Mouse (Mus musculus) spleen, adult 12 weeks (tissue): ENCODE data around the gene Nccrp1.
"Not testable (repeated sequence)": the region's sequence is repeated elsewhere in the genome, so short reads cannot be mapped to it uniquely, and the experiment has no call there.

Source experiments
- DNase-seq: peaks from one replicate; pipeline ENCODE4 v3.0.0; 2022; ENCODE audit warnings: low spot score

The Nccrp1 gene

DNA sequence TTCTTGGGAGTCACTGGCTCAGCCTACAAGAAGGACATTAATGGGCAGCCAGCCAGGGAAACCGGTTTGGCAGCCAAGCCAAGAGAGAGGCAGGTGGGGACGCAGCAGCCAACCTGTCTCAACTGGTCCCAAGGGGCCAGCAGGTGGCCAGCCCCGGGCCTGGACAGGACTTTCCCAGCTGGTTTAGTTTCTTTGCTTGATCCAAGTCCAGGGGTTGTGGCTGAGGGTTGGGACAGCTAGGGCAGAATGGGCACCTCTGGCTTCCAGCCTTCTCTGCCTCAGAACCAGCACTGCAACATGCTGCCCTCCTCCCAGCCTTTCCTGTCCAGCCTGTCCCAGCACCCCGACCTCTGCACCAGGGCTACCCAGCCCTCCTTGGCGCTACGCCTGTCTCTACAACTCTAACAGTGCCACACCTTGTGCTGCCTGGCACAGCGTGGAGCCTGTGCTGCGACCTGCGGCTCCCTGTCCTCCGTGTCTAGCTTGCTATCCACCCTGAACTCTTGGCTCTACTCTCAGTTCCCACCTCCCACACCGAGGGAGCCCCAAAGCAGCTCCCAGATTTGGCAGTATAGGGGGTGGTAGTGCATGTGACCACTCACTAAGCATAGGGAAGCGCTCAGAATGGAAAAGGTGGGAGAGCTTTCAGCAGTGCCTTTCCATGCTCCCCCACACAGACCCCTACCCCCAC is 23.4 kb upstream of the Nccrp1 start:
- no peak for DNase-seq

DNA sequence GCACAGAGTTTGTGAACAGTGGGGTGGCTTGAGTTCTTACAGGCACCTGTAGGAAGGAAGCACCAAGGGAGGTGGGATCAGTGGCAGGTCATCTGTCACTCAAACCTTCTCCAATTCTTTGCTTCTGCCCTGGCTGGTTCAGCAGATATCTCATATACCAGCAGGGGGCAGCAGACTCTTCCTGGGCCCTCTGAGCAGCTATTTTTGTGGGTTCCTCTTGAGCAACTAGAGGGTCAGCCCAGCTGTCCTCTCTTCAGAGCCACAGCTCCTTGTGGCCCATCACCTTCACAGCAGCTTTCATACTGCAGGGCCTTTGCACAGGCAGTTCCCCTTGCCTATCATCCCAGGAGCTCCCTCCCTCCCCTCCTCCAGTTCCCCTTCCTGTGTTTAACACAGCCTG is 21.2 kb upstream of the Nccrp1 start:
- DNase-seq, result peak; percentile 55

DNA sequence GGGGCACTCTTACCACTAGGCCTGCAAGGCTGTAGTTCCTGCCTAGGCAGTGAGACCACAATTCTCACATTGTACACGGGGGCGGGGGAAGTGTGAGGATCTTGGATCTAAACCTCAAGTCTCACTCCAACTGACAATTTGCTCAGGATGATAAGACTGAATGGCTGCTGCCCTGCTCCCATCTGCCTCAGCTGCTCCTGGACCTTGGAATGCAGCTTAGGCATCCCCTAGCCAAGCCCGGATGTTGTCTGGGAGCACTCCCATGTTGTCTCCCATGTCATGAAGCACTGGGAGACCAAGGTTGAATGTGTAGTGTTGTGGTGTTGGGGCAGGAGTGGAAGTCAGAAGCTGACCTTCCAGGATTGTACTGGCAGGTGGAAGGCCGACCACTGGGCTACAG is 20.5 kb upstream of the Nccrp1 start:
- no peak for DNase-seq

DNA sequence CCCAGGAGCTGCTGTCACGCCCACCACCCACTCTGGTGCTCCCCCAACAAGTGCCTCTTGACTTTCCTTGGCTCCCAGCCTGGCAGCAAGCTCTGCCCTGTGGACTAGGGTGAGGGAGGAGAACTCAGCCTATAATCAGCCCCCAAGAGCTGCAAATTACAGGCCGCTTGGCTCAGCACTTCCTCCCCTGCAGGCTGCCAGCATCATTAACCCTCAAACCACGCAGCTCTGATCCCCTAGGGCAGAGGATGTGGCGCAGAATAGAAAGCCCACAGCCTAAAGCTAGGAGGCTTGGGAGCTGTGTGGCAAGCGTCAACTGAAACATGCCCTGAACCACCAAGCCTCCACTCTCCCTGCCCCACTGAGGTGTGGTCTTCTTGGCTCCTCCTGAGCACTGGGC is 18.4 kb upstream of the Nccrp1 start:
- no peak for DNase-seq

DNA sequence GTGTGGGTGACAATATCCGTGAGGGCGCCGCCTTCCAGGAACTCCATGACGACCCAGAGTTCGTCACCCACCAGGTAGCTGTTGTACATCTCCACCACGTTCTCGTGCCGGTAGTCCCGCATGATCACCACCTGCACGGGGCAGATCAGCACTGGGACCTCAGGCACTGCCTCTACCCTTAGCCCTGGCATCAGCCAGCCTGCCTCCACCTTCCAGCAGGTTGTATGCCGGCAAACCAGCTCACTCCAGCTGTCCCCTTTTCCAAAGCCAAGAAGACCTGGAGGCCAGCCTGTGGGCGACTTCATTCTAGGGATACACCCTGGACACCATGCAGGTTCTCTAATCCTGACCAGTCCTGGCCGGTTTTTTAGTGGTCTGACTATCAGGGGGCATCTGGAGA is 15.9 kb upstream of the Nccrp1 start:
- no peak for DNase-seq

DNA sequence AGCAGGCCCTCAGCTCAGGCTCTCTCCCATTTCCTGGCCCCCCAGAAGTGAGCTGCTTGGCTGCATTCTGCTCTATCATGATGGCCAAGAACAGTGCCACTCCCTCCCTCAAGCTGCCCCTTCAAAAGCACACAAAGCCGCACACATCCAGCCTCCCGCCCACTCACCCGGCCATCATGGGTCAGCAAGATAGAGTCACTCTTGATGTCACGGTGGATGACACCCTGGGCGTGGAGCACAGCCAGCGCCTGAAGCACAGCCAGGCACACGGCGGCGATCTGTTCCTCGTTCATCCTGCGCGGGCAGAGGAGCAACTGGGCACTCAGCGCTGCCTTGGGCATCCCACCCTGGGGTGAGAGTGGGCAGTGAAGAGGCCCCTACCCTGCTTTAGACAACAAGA is 15.3 kb upstream of the Nccrp1 start:
- no peak for DNase-seq

DNA sequence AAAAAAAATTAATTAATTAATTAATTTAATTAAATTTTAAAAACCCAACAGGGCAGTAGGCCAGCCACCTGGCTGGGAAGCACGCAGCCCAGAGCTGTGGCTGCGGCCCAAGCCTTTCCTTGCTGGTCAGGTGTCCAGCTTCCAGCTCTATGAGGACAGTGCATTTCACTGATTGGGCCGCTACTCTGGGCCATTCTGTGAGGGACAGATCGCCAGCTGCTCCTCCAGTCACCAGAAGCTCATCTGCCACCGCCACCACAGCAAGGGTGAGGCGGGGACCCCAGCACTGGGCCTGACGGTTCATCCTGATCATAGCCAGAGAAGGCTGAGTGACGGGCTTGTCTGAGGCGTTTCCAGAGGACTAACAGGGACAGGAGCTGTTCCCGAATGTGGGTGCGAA is 14.9 kb upstream of the Nccrp1 start:
- no peak for DNase-seq

DNA sequence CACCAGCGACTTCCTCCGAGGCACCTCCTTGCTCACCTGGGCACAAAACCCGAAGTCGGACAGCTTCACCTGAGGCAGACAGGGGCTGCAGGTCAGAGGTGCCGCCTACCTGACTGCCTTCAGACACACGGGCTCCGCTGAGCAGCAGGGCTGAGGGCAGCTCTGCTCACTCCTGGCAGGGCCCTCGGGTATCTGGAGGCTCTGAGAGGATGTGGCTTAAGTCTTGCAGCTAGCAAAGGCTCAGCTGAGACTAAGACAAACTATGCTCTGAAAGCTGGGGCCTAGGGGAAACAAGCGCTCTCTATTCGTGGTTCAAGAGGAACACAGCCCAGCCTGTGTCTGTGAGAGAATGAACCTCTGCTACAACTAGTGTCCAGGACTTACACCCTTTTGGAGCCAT is 13.8 kb upstream of the Nccrp1 start:
- DNase-seq, result no peak

DNA sequence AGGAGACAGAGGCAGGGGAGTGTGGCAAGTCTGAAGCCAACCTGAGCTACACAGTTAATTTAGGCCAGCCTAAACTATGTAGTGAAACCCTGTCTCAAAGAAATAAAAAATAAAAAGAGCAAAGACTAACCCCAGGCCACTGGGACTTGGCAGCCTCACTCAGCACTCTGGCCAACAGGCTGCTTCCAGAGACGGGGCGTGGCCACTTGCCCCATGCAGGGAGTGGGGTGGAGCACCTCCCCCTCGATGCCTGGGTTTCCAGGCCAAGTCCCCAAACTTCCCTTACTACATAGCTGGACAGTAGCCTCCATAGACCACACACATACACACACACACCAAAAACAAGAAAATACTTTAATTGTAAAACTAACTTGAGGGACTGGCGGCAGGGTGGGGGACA is 11.4 kb upstream of the Nccrp1 start:
- no peak for DNase-seq

DNA sequence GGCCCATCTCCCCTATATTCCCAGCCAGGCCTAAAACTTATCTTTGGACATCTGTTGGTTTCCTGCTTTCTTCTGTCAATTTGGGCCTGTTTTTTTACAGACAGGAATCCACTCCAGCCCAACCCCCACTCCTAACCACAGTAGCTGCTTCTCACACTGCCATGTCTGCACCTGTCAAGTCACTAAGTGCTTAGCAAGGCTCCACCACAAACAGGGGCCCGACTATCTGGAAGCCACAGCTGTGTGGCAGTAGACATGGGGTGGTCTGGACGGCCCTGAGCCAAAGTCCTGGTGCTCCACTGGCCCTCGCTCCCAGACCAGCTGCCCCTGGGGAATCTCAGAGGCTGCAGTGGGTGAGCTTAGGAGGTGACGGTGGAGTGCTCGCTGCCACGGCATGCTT is 10.7 kb upstream of the Nccrp1 start:
- no peak for DNase-seq

DNA sequence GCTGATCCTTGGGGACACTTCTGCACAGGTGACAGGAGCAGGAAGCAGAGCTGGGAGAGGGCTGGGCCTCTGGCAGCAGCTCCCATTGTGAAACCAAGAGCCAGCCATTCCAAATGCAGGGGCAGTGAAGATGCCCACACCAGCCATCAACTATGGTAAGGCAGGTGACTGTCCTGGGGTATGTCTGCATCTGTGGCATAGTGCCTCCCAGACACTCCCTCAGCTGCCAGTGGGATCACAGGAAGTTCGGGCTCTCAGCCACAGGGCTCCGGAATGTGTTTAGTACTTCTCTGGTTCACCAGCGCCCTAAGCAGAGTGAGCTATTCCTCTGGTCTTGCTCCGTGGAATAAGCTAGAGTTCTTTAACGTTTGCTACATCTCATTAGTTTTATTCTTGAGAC is 10.0 kb upstream of the Nccrp1 start:
- DNase-seq, result no peak

DNA sequence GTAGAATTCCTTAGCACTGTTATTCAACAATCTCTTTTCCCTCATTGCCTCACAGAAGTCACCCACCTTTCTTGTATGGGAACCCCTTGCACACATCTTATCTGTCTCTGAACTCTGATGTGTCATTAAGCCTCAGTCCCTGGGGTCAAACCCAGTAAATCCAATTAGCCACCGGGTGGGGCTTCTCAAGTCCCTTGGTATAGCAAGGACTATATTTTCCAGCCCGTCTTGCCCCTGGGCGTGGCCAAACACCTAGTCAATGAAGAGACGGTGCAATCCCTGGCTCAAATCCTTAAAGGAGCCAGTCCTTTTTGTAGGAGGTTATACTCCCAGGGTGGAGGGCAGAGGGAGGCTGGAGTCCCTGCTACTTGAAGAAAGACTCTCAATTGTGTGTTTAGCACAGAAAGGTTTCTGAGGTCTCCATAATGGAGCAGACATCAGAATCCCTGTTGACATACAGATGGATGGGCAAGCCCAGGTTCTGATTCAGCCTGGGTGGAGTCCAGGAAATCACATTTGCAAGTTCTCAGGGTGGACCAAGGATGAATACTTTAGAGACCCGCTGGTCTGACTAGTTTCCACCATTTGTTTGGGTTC is 9.0 kb upstream of the Nccrp1 start:
- no peak for DNase-seq

DNA sequence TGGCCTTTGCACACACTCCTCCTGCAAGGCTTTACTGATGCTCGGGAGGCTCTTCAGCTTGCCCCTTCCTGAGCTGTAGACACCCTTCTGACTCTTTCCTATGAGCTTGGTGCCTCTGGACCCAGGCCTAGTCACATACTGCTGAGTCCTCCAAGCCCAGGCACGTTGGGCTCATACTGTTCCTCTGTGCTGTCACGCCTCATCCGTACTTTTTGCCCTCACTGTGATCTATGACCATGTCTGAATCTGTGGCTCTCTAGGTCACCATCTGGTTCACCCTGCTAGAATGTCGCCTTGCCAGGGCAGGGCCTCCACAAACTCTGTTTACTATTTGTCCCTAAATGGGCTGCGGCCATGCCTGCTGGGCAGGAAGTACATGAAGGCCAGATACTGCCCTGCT is 6.0 kb upstream of the Nccrp1 start:
- no peak for DNase-seq

DNA sequence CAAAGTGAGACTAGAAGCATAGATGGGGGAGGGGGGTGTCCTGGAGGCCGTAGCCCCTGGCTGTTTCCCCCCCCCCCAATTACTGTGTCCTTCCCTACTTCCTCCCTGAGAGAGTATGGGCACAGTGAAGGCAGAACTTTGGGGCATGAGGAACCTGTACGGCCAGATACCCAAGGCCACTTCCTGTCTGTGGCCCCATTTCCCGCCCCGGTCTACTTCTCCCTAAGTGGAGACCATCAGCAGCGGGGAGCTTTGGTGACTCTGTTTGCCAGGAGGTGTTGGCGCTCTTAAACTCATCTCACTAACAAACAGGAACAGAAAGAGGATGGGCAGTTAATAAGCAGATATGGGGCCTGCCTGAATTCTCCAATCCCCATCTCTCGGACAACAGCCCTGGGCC is 574 bp upstream of the Nccrp1 start:
- DNase-seq, result no peak

DNA sequence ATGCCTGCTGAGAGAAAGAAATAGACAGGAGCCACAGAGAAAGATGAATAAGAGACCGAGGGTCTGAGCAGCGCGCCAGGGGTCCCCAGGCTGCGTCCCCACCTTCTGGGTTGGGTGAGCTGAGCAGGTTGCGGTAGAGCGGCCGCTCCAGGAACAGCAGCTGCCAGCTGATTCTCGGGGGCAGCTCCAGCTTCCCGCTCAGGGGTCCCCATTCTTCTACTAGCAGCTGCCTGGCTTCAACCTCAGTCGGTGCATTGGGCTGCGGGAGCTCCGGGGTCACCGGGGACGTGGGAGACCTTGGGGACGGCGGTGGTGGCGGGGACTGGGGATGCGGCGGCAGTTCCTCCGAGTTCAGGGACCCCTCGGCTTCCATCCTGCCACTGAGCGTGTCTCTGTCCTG is 405 bp downstream of the Nccrp1 start:
- DNase-seq, result no peak

DNA sequence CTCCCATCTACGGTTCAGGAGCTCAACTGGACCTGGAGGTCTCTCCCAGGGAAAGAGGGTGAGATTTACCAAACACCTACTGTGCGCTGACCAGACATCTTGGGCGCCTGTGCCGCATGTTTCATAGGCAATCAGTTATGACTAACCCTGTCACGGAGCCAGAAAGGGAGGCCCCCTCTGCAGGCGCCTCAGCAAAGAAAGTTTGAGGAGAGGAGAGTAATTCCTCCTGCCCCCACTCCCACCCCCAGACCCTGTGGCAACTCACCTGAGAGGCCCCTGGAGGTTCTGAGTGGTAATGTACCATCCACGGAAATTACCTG is 1.2 kb downstream of the Nccrp1 start:
- no peak for DNase-seq

DNA sequence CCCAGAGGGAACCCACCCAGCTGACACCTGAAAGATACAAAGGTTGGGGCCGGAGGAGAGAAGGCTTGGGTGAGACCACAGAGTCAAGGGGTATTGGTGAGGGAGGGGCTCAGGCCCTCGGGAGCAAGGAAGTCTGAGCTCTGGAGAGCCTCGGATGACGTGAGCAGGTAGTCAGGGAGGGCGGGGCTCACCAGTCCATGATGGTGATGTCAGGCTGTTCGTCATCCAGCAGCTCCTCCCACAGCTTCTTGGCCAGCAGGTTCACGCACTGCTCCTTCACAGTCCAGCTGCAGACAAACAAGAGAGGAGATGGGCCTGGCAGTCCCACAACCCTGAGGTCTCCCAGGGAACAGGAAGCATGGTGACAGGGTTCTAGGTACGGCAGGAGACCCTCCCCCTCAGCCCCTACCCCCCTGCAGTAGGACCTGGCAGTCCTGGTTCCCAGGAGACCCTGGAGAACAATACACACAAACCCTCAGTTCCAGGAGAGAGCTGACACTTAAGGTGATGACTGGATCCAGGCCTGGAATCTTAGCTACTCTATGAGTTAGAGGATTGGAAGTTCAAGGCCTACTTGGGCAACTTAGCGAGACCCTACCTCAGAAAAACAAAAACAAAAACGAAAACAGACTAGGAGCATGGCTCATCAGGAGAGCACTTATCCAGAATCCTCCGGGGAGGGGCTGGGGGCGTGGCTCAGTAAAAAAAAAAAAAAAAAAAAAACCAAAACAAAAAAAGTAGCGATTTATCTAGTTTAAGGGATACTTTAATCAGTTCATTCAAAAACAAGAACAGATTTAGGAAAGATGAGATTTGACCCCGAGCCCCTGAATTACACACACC is 1.8 kb downstream of the Nccrp1 start:
- DNase-seq, result no peak

DNA sequence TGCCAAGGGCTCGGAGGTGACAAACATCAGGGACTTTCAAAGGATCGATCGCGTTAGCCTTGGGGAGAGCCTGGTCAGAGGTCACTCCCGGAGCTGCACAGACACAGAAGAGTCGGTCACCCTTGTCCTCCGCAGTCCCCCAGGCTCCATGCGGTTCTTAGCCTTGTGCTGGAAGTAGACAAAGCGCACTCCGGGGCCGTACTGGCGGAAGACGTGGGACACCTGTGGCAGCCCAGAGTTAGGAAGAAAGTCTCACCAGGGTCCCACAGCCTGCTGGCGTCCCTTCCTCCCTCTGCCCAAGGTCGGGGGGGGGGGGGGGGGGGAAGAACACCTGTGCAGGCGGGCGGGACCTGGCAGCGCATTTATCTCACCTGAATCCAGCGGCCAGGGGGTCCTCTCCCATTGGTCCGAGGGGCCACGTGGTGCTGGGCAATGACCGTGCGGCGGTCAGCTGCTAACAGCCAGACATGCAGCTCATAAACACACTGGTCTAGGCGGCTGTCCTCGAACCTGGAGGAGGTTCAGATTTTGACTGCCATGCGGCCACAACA is 2.9 kb downstream of the Nccrp1 start:
- DNase-seq, result no peak

DNA sequence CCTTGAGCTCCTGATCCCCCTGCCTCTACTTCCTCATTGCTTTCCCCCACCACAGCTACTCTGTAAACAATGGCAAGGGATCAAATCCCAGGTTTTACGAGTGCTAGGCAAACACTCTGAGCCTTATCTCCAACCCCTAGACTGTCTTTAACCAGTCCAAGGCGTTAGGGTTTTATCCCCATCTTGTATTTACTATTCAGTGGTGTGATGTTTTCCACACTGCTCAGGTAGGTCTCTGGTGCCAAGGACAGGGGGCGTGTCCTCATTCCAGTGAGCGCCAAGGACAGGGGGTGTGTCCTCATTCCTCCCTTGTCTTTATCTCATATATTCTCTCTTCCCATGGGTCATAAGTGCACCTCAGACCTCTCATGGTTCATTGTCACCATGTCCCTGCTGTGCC is 6.5 kb downstream of the Nccrp1 start, which contains the start of gene Sycn:
TSS of gene Sycn (plus strand) at position 360 of the 400 bp plus-strand sequence.
- DNase-seq, result no peak

DNA sequence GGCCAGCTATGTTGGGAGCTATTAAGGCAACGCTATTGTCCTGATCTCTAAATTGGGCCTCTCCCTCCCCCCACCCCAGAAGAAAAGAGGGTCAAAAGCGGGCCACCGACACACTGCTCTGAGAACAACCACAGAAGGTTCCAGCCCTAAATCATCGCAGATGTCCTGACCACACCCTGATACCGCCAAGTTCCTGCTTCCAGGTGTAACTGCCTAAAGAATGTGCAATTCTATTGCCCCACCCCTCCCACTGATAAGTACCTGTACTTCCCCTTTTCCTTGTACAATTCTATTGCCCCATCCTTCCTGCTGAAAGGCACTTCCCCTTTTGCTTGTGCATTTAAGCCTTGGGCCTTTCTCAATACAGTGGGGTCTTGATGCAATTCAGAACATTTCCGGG is 8.2 kb downstream of the Nccrp1 start:
- DNase-seq, result not testable (repeated sequence)

DNA sequence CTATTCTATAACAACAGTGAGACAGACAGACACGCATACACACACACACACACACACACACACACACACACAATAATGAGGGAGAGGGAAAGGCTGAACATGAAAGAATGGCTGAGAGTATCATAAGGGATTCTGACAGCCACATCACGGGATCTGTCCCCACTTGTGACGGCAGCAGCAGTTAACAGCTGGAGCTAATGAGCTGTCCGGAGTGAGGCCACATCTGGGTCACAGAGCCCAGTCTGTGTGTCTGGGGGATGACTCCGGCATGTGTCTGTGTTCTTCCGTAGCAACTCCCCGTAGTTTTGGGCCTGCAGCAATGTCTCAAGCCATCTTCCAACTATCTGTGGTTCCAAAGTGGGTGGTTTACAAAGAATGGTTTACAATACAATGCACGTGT is 15.0 kb downstream of the Nccrp1 start:
- DNase-seq, result no peak

DNA sequence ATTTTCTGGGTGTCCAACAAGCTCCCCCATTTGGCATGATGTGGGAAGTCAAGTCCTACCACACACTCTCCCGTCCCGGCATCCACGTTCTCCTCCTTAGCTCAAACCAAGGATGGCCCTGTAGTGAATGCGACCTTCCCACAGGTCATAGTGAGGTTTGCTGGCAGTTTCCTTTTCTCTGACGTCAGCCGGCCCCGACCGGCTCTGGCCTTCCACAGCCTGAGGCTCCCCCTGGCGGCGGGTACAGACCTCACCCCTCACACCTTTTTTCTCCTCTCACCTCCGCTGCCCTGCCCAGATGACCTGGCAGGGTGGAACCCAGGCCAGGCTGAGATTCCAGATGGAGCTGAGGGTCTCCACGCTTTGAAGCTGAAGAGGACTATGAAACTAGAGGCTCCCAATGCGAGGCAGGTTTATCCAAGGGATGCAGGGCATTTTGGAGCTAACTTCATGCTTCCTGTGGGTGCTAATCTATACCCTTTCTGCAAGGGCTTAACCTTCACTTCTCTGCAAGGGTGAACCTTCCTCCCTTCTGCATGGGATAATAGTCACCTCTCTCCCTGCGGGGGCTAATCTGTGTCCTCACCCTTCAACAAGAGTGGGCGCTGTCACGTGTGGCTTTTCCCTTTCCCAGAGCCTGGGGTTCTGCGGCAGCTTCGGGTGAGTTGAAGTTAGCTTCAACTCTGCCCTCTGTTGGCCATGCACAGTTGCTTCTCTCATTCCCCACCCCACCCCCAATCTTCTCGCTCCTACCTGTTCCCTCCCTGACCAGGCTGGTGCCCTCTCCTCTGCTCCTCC is 18.9 kb downstream of the Nccrp1 start:
- DNase-seq, result peak; percentile 69
